Mouse (Mus musculus): ENCODE data around the gene Cobl.

Cobl gene

GRCm38 (mm10) chr11:12299701-12300446, 164.9 kb downstream of the Cobl start:
- DNase-seq, result no peak

- DNase-seq, result no peak
Observed at GRCm38 (mm10) chr11:12291654-12291935, 173.2 kb downstream of the Cobl start.

- peak; percentile 75 for DNase-seq
Observed at GRCm38 (mm10) chr11:12290911-12291653, 173.7 kb downstream of the Cobl start.

GRCm38 (mm10) chr11:12285319-12286021, 179.3 kb downstream of the Cobl start:
- DNase-seq, result no peak

GRCm38 (mm10) chr11:12280711-12281110, 184.0 kb downstream of the Cobl start:
- no peak for DNase-seq

GRCm38 (mm10) chr11:12274276-12274675, 190.5 kb downstream of the Cobl start:
- no peak for DNase-seq

GRCm38 (mm10) chr11:12273726-12274125, 191.0 kb downstream of the Cobl start:
- DNase-seq, result no peak

- no peak for DNase-seq
Observed at GRCm38 (mm10) chr11:12258411-12258810, 206.3 kb downstream of the Cobl start.

GRCm38 (mm10) chr11:12257324-12258118, 207.2 kb downstream of the Cobl start:
- no peak for DNase-seq

- no peak for DNase-seq
Observed at GRCm38 (mm10) chr11:12245327-12245915, 219.3 kb downstream of the Cobl start.

- DNase-seq, result no peak
Observed at GRCm38 (mm10) chr11:12236341-12236740, 228.4 kb downstream of the Cobl start.

GRCm38 (mm10) chr11:12234876-12235275, 229.9 kb downstream of the Cobl start:
- DNase-seq, result no peak

GRCm38 (mm10) chr11:12234126-12234525, 230.6 kb downstream of the Cobl start:
- no peak for DNase-seq

- DNase-seq, result peak; percentile 19
Observed at GRCm38 (mm10) chr11:12232743-12233125, 232.0 kb downstream of the Cobl start.

GRCm38 (mm10) chr11:12232041-12232742, 232.6 kb downstream of the Cobl start:
- DNase-seq, result peak; percentile 55

- peak; percentile 56 for DNase-seq
Observed at GRCm38 (mm10) chr11:12231481-12232035, 233.2 kb downstream of the Cobl start.

GRCm38 (mm10) chr11:12229411-12229810, 235.3 kb downstream of the Cobl start:
- DNase-seq, result no peak

GRCm38 (mm10) chr11:12227343-12227742, 237.4 kb downstream of the Cobl start:
- DNase-seq, result no peak

GRCm38 (mm10) chr11:12219594-12220530, 244.9 kb downstream of the Cobl start:
- DNase-seq, result no peak

GRCm38 (mm10) chr11:12216897-12217296, 247.9 kb downstream of the Cobl start:
- DNase-seq, result no peak

Data from right cerebral cortex, postnatal 14 days (tissue).